Mouse (Mus musculus): ENCODE data around the gene Pnrc2.

DNA sequence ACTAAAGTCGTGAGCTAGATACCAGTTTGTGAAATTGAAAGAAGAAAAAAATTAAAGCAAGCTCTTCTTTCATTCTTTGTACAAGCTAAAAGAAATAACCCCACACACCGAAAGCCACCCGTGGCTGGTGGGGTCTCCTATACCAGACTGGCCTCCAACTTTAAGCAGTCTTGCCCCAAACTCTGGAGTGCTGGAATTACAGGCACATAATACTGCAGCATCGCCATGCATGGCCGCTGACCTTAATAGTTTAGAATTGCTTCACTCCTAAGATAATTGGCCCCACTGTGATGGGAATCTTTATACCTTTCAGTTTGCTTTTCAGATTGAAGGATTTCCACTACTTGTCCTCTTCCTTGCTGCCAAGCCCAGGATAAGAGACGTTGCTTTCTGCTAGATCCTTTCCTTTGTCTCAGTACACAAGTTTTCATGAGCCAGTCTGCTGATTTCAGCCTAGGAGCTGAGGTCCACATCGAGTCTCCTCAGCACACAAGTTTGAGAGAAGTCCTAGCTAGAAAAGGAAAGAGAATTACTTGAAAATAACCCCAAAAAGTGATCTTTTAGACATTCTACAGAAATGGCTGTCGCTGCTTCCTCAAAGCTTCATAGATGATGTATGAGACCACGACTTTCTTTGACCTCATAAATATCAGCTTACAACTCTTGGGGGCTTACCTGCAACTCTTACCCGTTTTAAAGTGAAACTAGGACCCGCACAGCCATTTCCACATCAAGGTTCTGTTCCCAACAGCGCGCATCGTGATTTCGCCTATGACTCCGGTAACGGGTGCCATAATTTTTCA is 860 bp downstream of the Pnrc2 start:
- no peak; a peak in 1 of 4 replicates for TF ChIP-seq POLR2A (IDR thresholded peaks at IDR 0.05; ENCODE audit: control insufficient read depth in 1 of 2, insufficient read depth in 1 of 2, low read depth in 1 of 2, low read length in 2 of 2, poor library complexity in 1 of 2)
- TF ChIP-seq CTCF (IDR thresholded peaks at IDR 0.05 in 2 of 3, conservative IDR thresholded peaks at IDR 0.05 in 1 of 3; ENCODE audit: control insufficient read depth in 1 of 3, insufficient read depth in 1 of 3, low read depth in 2 of 3, low read length in 3 of 3, poor library complexity in 1 of 3, severe bottlenecking in 1 of 3): no peak
- no peak for TF ChIP-seq GABPA (IDR thresholded peaks at IDR 0.05; ENCODE audit: low read depth, low read length)
- no peak for TF ChIP-seq MAX (IDR thresholded peaks at IDR 0.05; ENCODE audit: low read length)
- TF ChIP-seq HCFC1 (IDR thresholded peaks at IDR 0.05; ENCODE audit: low read depth, low read length): no peak
- TF ChIP-seq JUND (IDR thresholded peaks at IDR 0.05; ENCODE audit: low read depth, low read length): no peak
- peak; percentile 61 for TF ChIP-seq ZMIZ1 (IDR thresholded peaks at IDR 0.05; ENCODE audit: low read depth, low read length)

All from MEL (cell line).